Mouse (Mus musculus): ENCODE measurements around the gene Tlr9.

Gene Tlr9

DNA sequence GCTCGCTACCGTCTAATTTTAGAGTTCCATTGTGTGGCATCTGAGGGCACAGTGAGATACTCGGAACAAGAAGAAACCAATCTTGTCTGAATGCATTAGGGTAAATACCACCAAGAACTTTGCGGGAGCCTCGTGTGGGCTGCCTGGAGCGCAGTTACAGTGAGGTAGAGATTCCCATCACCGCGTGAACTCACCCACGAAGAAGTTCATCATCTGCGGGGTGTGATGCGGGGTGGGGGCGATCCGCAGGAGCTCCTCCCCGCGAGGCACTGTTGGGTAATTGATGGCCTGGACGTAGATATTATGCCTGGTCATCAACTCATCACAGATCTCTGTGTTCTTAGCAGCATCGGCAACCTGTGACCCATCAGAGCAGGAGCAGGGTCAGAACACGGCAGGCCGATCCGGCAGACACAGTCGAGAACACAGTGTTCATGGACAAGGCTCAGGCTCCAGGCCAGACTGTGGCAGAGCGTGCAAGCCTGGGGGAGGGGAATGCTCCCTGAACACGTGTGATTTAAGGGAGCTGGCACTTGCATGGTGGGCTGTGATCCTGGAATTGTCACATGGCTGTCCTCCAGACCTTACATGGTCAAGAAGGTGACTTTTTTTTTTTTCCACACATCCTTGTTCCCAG, 12.9 kb downstream of the Tlr9 start:
- DNase-seq: peak; percentile 76

DNA sequence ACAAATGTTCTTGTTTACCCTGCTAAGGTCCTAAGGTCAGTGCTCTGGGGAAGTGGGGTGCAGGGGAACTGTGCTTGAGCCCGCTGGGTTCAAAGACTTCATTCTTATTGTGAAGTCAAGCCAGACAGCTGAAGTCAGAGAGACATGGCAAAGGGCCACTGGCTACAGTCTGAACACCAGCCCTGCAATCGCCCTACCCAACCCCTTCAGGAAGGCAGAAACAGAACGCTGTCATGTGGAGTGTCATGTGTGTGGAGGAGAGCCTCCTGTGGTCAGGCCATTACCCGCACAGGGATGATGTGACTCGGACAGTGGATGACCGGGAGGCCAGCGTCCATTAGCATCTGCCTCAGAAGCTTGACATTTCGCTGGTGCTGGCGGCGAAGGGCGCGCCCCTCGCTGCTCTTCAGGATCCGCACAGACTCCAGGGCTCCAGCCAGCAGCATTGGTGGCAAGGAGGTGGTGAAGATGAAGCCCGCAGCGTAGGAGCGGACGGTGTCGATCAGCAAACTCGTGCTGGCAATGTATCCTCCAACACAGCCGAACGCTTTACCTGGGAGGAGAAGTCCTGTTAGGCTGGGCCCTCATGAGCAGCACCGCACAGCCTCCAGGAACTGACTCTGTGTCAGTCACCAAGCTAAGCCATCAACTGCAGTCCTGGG, 13.9 kb downstream of the Tlr9 start:
- DNase-seq: peak; percentile 68

DNA sequence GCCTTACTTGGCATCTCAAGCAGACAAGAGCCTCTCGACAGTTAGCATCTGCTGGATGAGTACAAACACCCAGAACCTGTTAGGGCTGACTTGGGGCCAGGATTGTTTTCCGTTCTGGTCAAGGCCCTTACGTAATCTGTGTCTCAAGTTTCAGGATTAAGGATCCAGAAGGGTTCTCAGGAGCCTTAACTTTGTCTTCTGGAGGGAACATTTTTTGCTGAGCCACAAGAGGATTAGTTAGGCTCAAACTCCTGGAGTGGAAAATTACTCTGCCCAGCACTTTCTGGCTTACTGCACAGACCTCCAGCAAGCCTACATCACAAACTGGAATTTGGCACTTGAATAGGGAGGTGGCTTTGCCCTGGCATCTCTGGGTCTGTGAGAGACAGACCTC, 14.4 kb downstream of the Tlr9 start:
- peak; percentile 54 for DNase-seq

DNA sequence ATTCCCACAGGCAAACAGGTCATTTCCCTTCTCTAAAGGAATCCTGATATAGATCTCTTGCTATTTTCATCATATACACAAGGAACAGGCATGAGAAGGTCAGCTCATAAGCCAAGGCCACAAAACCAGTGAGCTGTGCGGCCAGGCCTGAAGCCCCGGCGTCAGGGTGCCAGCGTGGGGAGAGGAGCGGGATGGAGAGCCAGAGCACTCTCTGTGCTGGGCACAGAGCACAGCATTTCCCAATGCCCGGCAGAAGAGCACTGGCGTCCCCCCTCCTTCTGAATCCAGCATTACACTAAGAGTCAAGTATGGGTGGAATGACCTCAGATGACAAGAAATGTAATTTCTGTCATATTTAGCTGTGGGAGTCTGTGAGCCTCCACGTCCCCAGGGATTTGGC, 15.0 kb downstream of the Tlr9 start:
- no peak for DNase-seq

DNA sequence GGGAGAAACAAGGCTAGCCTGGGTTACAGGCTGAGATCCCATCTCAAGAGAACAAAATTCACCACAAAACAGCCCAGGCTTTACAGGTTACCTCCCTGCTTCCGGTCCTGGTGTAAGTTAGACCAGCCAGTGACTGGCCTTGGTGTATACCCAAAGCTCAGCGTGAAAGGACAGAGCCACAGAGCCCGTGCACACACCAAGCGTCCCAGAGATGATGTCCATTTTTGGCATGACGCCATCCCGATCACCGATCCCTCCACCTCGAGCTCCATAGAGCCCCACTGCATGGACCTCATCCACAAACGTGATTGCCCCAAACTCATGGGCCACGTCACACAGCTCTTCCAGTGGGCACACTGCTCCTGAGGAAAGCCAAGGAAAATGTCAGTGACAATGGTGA, 15.5 kb downstream of the Tlr9 start:
- no peak for DNase-seq

DNA sequence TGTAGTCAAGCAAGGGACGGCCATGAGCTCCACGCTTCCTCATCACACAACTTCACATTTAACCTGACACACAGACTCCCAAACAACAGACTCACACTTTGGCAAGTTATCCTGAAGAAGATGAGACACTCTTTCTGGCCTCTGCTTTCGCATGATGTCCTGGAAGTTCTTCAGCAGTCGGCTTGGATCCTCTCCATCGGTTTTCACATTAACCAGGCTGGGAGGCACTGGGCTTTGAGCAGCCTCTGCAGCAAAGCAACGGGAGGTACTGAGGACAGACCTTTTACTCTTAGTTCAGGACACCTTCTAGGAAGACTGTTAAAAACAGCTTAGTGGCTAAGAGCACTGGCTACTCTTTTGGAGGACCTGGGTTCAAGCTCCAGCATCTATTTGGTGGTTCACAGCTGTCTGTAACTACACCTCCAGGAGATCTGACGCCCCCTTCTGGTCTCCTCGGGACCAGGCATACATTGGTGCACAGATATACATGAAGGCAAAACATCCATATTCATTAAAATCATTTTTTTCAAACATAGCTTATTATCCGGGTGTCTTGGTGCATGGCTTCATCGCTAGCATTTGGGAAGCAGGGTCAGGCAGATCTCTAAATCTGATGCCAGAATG, 19.3 kb downstream of the Tlr9 start:
- DNase-seq: peak; percentile 74

DNA sequence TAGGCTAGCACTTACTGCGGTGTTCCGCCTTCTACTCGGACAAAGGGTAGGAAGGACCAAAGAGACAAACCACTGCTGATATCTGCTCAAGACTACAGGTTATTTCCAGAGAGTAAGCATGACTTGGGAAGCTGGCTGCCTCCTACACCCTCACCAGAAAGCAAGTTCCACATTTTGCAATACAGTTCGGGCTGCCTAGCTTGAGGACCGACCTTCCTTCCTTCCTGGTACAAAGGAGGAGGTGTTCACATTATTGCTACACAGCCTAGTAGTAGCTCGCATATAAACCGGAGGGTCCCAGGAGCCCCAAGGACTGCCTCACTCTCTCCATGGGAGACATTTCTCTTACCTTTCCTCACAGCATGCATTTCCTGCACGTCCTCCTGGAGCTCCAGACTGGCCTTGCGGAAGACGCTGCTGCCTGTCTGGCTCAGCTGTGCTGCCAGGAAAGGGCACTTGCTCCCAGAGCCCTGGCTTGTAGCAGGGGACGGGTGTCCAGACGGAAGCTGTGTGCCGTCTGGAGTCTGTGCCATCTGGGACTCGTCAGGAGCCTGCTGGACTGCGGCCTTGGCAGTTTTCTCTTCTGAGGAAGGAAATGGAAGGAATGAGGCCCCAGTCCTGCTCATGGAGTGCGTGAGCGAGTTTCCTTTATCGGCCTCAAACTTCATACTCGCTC, 20.6 kb downstream of the Tlr9 start:
- no peak for DNase-seq

DNA sequence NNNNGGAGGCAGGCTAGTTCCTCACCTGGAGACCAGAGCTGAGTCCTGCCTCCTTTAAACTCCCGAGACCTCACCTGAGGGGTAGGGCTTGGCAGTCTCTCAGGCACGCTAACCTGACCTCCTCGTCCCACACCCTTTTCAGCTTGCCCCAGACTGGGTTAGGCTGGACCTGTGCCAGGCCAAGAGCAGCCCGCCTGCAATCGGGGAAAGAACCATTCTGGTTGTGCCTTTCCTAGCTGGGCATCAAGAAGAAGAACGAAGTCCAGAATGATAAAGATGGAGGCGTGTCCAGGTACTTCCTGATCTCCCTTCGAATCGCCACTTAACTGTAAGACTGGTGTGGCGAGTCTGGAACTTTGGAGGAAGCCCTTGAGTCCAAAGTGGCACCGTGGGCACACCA, 27.2 kb downstream of the Tlr9 start:
- no peak for DNase-seq

DNA sequence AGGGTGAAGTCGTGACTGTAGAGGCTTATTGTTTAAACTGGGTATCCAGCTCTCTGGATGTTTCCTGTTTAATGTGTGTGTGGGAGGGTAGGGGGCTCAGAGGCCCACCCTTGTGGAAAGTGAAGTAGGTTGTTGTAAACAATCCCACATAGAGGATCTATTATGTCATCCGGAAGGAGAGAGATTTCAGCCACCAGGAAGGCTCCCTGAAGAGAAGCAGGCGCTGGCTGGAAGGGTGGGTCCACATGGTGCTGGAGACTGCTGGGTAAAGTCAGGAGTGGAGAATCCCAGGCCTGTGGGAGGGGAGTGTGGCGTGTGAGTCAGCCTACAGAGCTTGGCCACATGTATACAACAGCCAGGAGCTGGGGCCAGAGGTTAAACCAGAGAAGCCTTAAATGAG, 27.8 kb downstream of the Tlr9 start:
- DNase-seq: peak; percentile 2

DNA sequence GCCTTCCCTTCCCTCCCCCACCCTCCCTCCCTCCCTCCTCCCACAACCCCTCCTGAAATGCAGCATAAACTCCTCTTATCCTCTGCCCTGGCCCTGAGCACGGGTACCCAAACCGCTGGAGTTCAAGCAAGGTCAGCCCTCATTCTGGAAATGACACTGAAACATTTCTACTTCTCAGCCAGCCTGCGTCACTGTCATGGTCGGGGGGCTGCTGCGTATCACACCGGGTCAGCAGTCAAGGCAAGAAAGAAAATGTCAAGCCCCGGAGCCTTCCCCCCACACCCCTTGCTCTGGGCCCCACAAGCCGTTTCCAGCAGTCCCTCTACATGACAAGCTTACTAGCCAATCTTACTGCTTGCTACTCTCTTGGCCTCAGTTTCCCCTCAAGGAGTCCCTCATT, 28.7 kb downstream of the Tlr9 start:
- no peak for DNase-seq

DNA sequence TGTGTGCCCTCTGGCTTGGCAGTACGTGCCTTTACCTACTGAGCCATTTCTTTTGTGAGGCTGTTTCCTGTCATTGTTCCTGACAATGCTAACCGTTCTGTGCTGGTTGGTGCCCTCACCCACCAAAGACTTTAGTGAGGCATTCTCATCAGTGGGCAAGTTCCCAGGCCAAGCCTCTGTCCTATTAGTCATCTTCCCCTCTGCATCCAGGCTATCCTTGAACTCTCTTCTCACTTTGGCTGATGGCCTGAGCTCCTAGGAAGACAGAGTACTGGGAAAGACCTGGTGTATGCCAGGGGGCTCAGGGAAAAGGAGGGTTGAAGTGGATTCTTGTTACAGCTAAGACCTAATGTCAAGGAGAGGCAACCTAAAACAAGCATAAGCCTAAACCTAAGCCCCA, 31.6 kb downstream of the Tlr9 start:
- DNase-seq: no peak

DNA sequence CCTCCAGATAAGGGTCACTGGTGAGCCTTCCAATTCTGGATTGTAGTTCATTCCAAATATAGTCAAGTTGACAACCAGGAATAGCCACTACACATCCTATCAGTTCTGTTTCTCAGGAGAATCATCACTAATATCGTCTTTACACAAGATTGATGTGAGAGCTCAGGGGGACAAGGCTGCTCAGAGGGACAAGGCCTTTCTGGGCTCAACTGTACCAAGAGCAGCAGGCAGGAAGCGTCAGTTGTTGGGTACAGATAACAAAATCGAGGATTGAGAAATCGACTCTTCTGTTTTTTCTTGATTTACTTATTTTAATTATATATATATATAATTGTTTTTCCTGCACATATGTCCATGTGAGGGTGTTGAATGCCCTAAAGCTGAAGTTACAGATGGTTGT, 36.0 kb downstream of the Tlr9 start:
- DNase-seq: no peak

DNA sequence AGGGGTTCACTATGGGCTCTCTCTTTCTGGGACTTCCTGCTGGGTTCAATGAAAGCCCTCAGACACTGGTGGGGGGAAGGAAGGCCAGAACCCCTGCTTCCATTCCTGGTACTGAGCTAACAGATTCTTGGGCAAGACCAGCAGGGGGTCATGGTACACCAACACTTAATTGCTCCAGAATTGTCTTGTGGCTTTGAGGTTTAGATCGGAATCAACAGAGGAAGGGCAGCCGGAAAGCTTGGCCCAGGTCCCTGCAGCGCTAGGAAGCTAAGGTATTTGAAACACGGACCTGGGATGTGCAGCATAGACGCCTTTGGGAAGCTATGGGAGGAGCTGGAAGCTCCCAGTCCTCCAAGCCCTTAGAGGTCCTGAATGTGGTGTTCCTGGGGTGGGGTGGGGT, 36.6 kb downstream of the Tlr9 start:
- no peak for DNase-seq

DNA sequence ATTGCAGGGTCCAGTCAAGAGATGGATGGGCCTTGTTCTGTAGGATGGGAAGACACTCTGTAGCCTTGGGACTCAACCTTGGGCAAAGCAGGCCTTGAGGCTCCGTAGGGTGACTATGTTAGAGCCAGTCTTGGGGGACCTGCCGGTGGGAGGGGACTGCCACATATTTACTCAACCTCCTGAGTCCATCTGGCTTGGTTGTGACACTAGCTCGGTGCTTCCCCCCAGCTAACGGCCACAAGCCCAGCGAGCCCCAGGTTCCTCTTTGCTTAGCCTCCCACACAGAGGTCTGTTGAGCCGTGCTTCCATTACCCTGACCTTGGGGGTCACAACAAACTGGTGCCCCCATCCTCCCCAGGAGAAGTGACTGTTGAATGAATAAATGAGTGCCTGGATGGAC, 38.7 kb downstream of the Tlr9 start:
- DNase-seq: no peak

DNA sequence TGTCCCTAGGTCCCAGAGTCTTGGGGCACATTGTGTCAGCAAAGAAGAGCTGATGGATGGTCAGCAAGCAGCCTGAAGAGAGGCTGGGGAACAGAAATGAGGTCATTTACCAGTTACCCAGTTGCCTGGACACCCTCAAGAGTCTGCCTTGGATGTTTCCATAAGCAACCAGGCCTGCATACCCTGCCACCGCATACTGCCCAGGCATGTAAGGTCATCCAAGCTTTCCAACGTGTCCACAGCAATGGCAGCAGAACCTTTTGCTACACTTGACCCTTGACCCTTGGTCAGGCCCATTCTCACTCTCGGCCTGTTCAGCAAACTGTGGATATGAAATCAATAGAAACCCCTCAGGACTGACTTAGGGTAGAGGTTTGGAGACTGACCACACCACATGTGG, 39.1 kb downstream of the Tlr9 start:
- DNase-seq: no peak

DNA sequence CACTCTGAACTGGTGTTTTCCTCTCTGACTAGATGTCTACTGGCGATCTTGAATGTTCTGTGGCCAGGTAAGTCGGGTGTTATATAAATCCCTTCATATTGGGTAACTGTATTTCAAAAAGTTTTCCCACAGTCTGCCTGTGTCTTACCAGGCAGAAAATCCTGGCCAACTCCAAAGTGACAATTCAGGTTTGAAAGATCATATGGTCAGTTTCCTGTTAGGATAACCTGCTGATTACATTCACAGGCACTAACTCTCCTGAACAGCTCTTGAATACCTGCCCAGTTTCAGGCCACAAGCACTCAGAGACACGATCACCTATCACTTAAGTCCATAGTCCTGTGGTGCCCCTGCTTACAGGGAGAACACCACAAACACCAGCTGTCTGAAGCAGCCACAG, 39.7 kb downstream of the Tlr9 start:
- DNase-seq: no peak

DNA sequence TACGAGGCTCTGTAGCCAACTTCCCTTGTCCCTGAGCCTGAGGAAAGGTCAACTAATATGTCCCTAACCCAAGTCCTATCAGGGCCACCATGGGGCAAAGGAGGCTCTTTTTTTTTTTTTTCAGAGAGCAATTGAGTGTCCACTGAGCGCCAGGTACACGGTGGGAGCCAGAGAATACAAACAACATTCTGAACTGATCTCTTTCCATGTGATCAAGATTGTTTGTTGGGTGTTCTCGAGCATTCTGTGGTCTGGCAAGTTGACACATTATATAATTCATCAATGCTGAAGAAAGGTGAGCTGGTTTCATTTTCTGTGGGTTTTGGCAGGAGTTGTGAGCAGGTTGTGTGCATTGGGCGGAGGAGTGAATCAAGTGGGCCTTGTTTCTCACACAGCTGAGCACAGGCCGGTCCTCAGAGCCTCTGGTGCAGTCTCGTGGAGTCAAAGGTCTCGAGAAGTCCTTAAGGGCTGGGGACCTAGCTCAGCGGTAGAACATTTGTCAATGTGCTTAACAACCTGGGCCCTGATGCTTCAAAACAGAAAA, 41.1 kb downstream of the Tlr9 start:
- no peak for DNase-seq

DNA sequence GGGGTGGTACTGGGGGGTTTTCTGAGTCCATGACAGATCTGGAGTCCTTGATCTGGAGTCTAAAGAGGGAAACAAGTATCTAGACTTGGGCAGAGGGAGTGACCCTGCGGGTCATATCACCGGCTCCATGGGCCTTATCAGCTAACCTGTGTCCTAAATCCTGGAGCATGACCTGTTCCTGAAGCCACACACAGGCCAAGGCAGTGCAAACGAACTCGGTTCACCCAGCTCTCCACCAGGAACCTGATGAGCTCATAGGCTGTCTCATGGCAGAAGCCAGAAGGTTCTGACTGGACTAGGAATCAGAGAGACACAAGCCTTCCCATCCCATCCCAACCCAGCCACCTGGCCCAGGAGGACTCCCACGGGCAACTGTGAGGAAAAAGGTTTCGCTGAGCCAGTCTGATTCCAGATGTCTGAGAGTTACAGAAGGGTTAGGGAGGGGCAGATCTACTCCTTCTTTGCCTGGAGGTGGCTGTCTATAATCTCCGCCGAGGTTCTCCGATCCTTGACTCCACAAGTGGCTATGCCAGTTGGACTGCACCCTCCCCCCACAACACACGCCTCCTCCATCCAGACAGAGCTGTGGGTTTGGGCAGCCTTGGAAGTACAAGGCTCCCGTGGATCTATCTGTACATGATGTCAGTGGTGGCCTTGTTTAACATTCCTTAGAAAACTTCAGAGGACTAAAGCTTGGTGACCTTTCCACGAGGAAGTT, 43.1 kb downstream of the Tlr9 start:
- DNase-seq: no peak

DNA sequence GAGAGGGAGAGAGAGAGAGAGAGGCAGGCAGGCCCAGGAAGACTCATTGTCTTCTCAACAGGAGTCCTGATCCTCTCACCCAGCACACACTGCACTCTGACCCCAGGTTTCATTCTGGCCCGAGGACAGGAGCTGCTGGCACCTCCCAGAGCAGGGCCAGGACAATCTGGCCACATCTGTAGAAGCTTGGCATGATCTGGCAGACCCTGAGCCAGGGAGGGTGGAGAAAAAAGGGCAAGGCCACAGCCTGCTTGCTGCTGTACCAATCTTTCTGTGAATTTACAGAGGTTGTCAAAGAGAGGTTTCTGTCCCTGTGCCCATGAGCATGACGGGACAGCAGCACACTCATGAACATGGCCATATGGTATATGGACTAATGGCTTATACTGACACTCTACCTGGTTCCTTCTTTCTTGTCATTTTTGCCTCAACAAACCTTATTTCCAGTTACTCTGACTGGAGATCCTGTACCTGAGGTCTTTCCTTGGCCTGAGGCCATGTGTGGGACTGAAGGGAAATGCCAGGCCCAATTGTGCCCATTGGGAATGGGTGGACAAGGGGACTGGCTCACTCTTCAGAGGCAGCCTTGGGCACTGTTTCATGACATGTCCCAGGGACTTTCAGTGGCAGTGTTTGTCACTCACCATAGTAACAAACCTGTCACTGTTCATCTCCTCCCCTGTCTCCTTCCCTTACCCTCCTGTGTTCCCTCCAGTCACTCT, 44.7 kb downstream of the Tlr9 start:
- peak; percentile 64 for DNase-seq

DNA sequence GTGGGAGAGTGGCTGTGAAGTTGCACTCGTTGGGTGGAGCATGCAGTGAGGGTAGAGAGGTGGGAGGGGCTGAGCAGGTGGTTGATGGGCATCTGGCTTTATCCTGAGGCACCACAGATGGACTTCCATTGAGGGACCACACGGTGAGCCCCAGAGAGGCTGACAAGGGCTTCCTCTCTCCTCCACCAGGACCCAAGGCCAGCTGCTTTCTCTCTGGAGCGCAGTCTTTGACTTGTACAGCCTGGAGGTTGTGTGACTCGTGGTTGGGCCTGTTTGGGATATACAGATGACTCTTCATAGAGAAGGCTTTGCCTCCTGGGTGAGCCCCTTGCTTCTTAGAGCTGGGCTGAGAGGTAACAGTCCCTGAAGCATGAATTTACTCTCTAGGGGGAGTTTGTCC, 46.0 kb downstream of the Tlr9 start:
- no peak for DNase-seq

DNA sequence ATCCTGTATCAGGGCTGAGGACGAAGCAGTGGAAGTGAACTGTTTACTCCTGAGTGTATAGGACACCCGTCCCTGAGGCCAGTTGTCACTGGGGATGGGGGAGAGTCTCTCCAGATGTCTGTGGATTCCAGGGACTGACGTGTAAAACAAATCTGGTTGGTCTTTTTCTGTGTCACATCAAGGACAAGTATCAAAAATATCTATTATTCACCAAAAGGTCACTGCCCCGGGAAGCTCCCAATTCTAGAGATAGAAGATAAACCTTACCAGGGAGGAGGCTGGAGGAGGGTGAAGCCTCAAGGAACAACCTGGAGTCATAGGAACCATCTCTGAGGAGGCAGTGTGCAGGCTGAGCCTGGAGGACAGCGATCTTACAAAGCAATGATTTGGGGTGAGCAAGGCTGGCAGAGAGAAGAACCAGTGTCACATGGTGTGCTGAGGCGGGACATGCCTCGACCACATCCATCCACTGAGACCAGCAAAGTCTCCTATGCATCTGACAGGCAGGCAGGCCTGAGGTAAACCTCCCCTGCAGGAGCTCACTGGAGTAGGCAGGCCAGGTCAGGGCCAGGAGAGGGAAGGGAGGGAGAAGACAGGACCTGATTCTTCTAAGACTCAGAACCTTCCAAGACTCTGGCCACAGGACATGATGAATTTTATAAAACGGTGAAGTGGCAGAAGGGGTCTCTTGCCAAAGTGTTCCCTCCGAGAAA, 46.8 kb downstream of the Tlr9 start:
- no peak for DNase-seq

DNA sequence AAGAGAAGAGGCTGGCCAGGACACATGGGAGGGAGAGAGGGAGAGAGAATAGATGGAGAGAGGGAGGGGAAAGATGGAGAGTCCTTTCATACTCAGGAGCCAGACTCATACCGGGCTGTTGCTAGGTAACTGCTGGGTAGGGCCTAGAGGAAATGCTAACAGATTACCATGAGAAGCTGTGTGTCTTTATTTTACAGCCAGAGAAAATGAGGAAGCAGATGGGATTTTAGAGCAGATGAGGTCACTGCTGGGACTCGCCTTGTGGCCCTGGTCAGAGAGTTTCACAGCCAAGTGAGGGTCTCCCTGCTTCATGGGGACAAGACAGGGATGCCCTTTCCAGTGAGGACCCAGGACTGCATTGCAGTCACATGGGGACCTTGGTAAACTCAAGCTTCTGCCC, 47.5 kb downstream of the Tlr9 start:
- DNase-seq: no peak

All from kidney, adult 18-20 months (tissue).